Mouse (Mus musculus) cerebellum, postnatal 25 days (tissue): Measurements from ENCODE around the gene Znrd1.
A peak's percentile ranks its signal among the peaks of the same experiment; 100 is the strongest.
"Not testable (repeated sequence)": the region's sequence is repeated elsewhere in the genome, so short reads cannot be mapped to it uniquely, and the experiment has no call there.

Experiments
- DNase-seq, 2 experiments: peaks; one replicate each; pipeline ENCODE4 v3.0.0; 2021; ENCODE audit warnings: mixed read lengths in 2 of 2

Znrd1 gene

GRCm38 (mm10) chr17:36957999-36958743, at the start of gene Znrd1, which contains the start of gene Znrd1as:
Gene Znrd1, minus strand, starts transcription at chr17:36958559.
Gene Znrd1as, plus strand, starts transcription at chr17:36958592.
- DNase-seq, result peak; percentile 92 to 95

GRCm38 (mm10) chr17:37003366-37003765, 45.0 kb upstream of the Znrd1 start:
- DNase-seq, result no peak

- DNase-seq, result peak; percentile 65 to 66
These were observed 44.3 kb upstream of the Znrd1 start for GRCm38 (mm10) chr17:37002364-37003330.

- no peak for DNase-seq
These were observed 42.5 kb upstream of the Znrd1 start, which contains the start of gene Zfp57 for GRCm38 (mm10) chr17:37000863-37001262. Gene Zfp57, plus strand, starts transcription at chr17:37001163.

GRCm38 (mm10) chr17:36998477-36998876, 40.1 kb upstream of the Znrd1 start:
- no peak for DNase-seq

GRCm38 (mm10) chr17:36997033-36997735, 38.8 kb upstream of the Znrd1 start:
- peak; percentile 80 to 91 for DNase-seq

- no peak for DNase-seq
These were observed 37.1 kb upstream of the Znrd1 start for GRCm38 (mm10) chr17:36995448-36995847.

GRCm38 (mm10) chr17:36994528-36994927, 36.2 kb upstream of the Znrd1 start:
- no peak for DNase-seq

GRCm38 (mm10) chr17:36993770-36994325, 35.5 kb upstream of the Znrd1 start:
- DNase-seq, result no peak

GRCm38 (mm10) chr17:36992336-36993104, 34.2 kb upstream of the Znrd1 start:
- DNase-seq, result no peak

- DNase-seq, result not testable (repeated sequence)
These were observed 32.3 kb upstream of the Znrd1 start for GRCm38 (mm10) chr17:36990630-36991029.

- no peak for DNase-seq
These were observed 31.1 kb upstream of the Znrd1 start, which contains the start of gene H2-M5 for GRCm38 (mm10) chr17:36989437-36989836. Gene H2-M5, minus strand, starts transcription at chr17:36989537.

GRCm38 (mm10) chr17:36988475-36988874, 30.1 kb upstream of the Znrd1 start:
- DNase-seq, result no peak

- DNase-seq, result no peak
These were observed 24.1 kb upstream of the Znrd1 start for GRCm38 (mm10) chr17:36982253-36983155.

- DNase-seq, result no peak
These were observed 23.5 kb upstream of the Znrd1 start for GRCm38 (mm10) chr17:36981845-36982244.

GRCm38 (mm10) chr17:36981221-36981813, 23.0 kb upstream of the Znrd1 start, which contains the start of gene 2410137M14Rik:
Gene 2410137M14Rik, minus strand, starts transcription at chr17:36981237.
- no peak for DNase-seq

- DNase-seq, result no peak
These were observed 15.0 kb upstream of the Znrd1 start for GRCm38 (mm10) chr17:36973271-36973787.

GRCm38 (mm10) chr17:36972791-36973190, 14.4 kb upstream of the Znrd1 start:
- no peak for DNase-seq

GRCm38 (mm10) chr17:36971172-36971850, 13.0 kb upstream of the Znrd1 start:
- DNase-seq, result no peak
